Mouse (Mus musculus): ENCODE data around the gene Tbpl2. TPM values are rescaled to one million over a fixed set of nuclear protein-coding genes. Genes with fewer than 3 reads are reported as not detected.
A peak's percentile ranks its signal among the peaks of the same experiment; 100 is the strongest.

Gene Tbpl2
- polyA plus RNA-seq, 1 experiment = 0.13 TPM

DNA sequence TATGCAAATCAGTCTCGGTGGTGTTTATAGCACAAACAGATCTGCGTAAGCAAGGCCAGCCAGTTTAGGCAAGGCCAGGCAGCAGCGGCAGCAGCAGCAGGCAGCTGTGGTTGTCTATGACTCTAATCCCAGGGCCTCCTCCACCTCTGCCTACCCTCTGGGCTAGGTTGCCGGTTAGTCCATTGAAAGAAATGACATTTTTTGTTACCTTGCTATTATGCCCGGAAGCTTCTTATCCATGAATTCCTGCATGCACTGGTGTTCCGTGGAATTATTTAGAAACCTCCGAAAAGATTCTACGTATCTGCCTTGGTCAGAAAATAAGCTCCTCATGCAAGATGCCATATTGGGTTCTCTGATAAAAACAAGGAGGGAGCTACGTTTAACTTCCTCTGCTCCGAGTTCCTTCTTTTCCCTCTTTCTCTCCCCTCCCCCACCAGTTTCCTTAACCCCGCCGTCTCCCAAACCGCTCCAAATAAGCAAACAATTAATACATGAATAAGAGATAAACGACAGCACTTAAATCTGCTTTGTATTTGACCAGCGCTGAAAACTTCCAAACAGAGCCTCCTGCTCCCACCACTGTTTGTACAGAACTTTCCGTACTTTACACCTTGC, 47.8 kb downstream of the Tbpl2 start:
- DNase-seq = peak; percentile 91

DNA sequence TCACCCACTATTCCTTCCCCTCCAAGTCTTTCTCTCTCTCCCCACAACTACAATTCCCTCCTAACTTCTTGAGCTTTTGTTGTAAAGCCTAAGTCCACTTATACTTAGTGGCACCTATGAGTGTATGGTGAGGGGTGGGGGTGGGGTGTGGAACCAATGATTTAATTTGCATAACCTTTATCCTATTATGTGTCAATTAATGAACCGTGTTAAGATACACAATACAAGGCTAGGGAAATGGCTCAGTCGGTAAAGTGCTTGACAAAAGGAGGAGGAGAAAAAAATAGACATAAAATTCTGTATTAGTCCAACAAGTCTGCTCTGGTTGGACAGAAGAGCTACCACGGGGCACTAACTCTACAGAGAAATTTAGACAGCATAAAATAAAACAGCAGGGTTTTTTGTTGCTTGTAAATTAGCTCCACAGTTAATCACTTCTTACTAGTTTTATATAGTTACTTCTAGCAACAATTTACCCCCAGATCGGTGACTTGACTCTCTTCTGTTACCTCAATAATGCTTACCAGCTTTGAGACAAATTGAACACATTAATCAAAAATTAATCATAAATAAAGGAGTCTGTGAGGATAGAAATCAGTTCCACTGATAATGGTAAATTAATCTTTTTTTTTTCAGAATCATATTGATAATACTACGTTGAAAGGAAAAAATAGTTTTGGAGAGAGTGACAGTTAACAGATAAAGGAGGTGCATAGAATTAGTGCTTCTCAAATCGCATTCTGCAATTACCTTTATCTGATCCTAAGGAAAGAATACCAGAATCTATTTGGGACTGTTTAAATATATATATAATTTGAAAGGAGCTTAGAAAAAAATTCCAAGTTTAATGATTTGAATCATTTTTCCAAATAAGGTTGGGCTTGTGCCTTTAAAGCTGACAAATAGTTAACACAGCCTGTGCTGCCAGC, 48.6 kb downstream of the Tbpl2 start:
- DNase-seq = no peak
- Histone ChIP-seq H3K27me3 (replicated peaks; ENCODE audit: control insufficient read depth, insufficient read depth, low read length) (no peaks in the 10 kb centered on the region), H3K27ac (ENCODE audit: insufficient read depth, low read depth, low read length) (peak overlapping the region; percentile 66), H3K4me3 (ENCODE audit: insufficient read depth, low read depth, low read length) (peak overlapping the region; percentile 42), H3K4me1 (ENCODE audit: control insufficient read depth, insufficient read depth, low read length) (no peaks in the 10 kb centered on the region; the same call in 1 of the 2 replicates), H3K36me3 (ENCODE audit: control insufficient read depth, insufficient read depth, low read length) (no peaks in the 10 kb centered on the region)
- TF ChIP-seq CTCF (conservative IDR thresholded peaks at IDR 0.05; ENCODE audit: insufficient read depth, insufficient read length, low read depth, low read length) (no peak), POLR2A (IDR thresholded peaks at IDR 0.05; ENCODE audit: low read depth, low read length) (no peak)
- 41% methylated on average over 6 of the region's 6 CpGs for WGBS

More for the DNA sequence above, 47.8 kb downstream of the Tbpl2 start:
- Histone ChIP-seq H3K27ac (ENCODE audit: insufficient read depth, low read depth, low read length) (peak overlapping the region; percentile 66), H3K27me3 (replicated peaks; ENCODE audit: control insufficient read depth, insufficient read depth, low read length) (no peaks in the 10 kb centered on the region), H3K4me3 (ENCODE audit: insufficient read depth, low read depth, low read length) (peak overlapping the region; percentile 42), H3K36me3 (ENCODE audit: control insufficient read depth, insufficient read depth, low read length) (no peaks in the 10 kb centered on the region), H3K4me1 (ENCODE audit: control insufficient read depth, insufficient read depth, low read length) (no peaks in the 10 kb centered on the region; the same call in 1 of the 2 replicates)
- 7% methylated on average over 16 of the region's 16 CpGs for WGBS
- TF ChIP-seq POLR2A (IDR thresholded peaks at IDR 0.05; ENCODE audit: low read depth, low read length) (peak; percentile 90), CTCF (conservative IDR thresholded peaks at IDR 0.05; ENCODE audit: insufficient read depth, insufficient read length, low read depth, low read length) (no peak)

GRCm38 (mm10) chr2:24042901-24043300, 53.5 kb downstream of the Tbpl2 start:
- H3K36me3 ChIP-seq (ENCODE audit: control insufficient read depth, insufficient read depth, low read length) = no peaks in the 10 kb centered on the region
- no peaks in the 10 kb centered on the region for H3K27me3 ChIP-seq (replicated peaks; ENCODE audit: control insufficient read depth, insufficient read depth, low read length)
- H3K4me3 ChIP-seq (ENCODE audit: insufficient read depth, low read depth, low read length) = no peak overlapping the region
- TF ChIP-seq CTCF (conservative IDR thresholded peaks at IDR 0.05; ENCODE audit: insufficient read depth, insufficient read length, low read depth, low read length) (no peak), POLR2A (IDR thresholded peaks at IDR 0.05; ENCODE audit: low read depth, low read length) (no peak)
- 78% methylated on average over 1 of the region's 1 CpGs for WGBS
- no peak overlapping the region for H3K27ac ChIP-seq (ENCODE audit: insufficient read depth, low read depth, low read length)
- no peaks in the 10 kb centered on the region for H3K4me1 ChIP-seq (ENCODE audit: control insufficient read depth, insufficient read depth, low read length)
- DNase-seq = no peak

DNA sequence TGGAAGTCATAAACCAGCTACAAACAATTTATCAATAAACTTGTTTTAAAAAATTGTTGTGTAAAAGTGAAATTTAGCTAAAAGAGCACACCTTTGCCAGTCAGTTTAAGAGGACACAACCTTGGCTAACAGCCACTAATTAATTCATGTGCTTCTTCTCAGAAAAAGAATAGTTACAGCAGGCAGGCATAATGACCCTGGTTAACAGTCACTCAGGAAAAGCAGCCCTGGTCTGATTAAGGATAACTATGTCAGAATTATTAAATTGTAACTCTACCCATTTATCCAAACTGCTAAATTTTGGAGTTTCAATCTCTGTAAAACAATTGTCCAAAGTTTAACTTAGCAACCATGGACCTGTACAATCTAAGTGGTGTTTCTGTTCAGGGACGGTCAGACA, 55.9 kb downstream of the Tbpl2 start:
- DNase-seq = peak; percentile 53
- 62% methylated on average over 1 of the region's 1 CpGs for WGBS
- TF ChIP-seq POLR2A (IDR thresholded peaks at IDR 0.05; ENCODE audit: low read depth, low read length) (no peak), CTCF (conservative IDR thresholded peaks at IDR 0.05; ENCODE audit: insufficient read depth, insufficient read length, low read depth, low read length) (no peak)
- Histone ChIP-seq H3K4me1 (ENCODE audit: control insufficient read depth, insufficient read depth, low read length) (no peaks in the 10 kb centered on the region), H3K4me3 (ENCODE audit: insufficient read depth, low read depth, low read length) (no peak overlapping the region), H3K36me3 (ENCODE audit: control insufficient read depth, insufficient read depth, low read length) (no peaks in the 10 kb centered on the region), H3K27ac (ENCODE audit: insufficient read depth, low read depth, low read length) (no peak overlapping the region), H3K27me3 (replicated peaks; ENCODE audit: control insufficient read depth, insufficient read depth, low read length) (no peaks in the 10 kb centered on the region)

Other genes with a start within 250 kb of the Tbpl2 start
- gene Hnmt, start 47.2 kb downstream of the Tbpl2 start, polyA plus RNA-seq (2012; rRNA removed) = 3.2 and 5.6 TPM in 2 replicates
- gene Il1f8, start 56.6 kb upstream of the Tbpl2 start, polyA plus RNA-seq (2012; rRNA removed) = not detected in 2 replicates
- 0.06 TPM in 1 of 2 replicates, not detected in the other for gene Il1f9, start 89.9 kb upstream of the Tbpl2 start, polyA plus RNA-seq (2012; rRNA removed)
- gene Il1f6, start 118.8 kb upstream of the Tbpl2 start, polyA plus RNA-seq (2012; rRNA removed) = not detected in 2 replicates
- 0.65 and 0.88 TPM in 2 replicates for gene Il1f5, start 180.4 kb upstream of the Tbpl2 start, polyA plus RNA-seq (2012; rRNA removed)
- not detected in 2 replicates for gene Il1f10, start 194.6 kb upstream of the Tbpl2 start, polyA plus RNA-seq (2012; rRNA removed)
- gene Il1rn, start 240.3 kb upstream of the Tbpl2 start, polyA plus RNA-seq (2012; rRNA removed) = 0.34 and 0.53 TPM in 2 replicates